In the genomic region with DNA sequence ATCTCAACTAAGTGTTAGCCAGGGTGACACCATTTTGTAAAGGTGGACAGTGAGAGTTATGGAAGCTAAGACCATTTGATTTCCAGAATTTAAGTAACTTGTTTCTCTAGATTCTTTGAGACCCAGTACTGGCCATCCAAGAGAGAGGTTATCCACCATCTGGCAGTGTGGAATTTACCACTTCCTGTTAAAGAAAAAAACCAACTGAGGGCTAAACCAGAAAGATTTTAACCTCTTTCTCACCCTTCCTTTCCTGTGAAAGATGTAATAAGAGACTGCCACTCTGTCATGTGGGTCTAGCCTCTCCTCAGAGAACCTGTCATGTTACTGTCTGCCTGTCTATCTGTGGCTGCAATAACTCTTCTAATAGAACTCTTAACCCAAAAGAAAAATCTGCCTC, we compare ENCODE assay signal across 14 mouse cellular contexts.
"Had no signal": no experiment of that assay in that cellular context is flagged by ENCODE, and none has a peak within 500 bp of the region (broad histone marks: within the 10 kb centered on the region; RNA-seq: fewer than 3 reads in every experiment).

No protein-coding gene starts in this region.

- H3K27ac ChIP-seq: limb, embryonic 12.5 days; liver, embryonic 13.5 days; lung, embryonic 15.5 days; midbrain, embryonic 10.5 days; midbrain, embryonic 15.5 days; stomach, embryonic 15.5 days had no signal

- H3K27me3 ChIP-seq: limb, embryonic 12.5 days; lung, embryonic 15.5 days; midbrain, embryonic 15.5 days; stomach, embryonic 15.5 days had no signal

- H3K4me2 ChIP-seq: limb, embryonic 12.5 days; liver, embryonic 13.5 days; lung, embryonic 15.5 days; midbrain, embryonic 15.5 days; stomach, embryonic 15.5 days had no signal

- H3K36me3 ChIP-seq: limb, embryonic 12.5 days; liver, embryonic 13.5 days; lung, embryonic 15.5 days; midbrain, embryonic 10.5 days; midbrain, embryonic 15.5 days; stomach, embryonic 15.5 days had no signal

- H3K4me1 ChIP-seq: liver, embryonic 13.5 days; midbrain, embryonic 15.5 days had no signal

- DNase-seq: kidney, postnatal 14 days; layer of hippocampus, postnatal 36 days; liver; liver, embryonic 13.5 days; liver, postnatal 0 days; lung, postnatal 14 days; right cerebral cortex, postnatal 14 days; thymus, adult 2 months; thymus, postnatal 4 days had no signal

- H3K9ac ChIP-seq: limb, embryonic 12.5 days; liver, embryonic 13.5 days; liver, postnatal 0 days; lung, embryonic 15.5 days; midbrain, embryonic 15.5 days; stomach, embryonic 15.5 days had no signal

- ATAC-seq: liver, postnatal 0 days; midbrain, embryonic 15.5 days had no signal

- H3K4me3 ChIP-seq: limb, embryonic 12.5 days; liver, embryonic 13.5 days; lung, embryonic 15.5 days; midbrain, embryonic 10.5 days; midbrain, embryonic 15.5 days; stomach, embryonic 15.5 days had no signal

- H3K9me3 ChIP-seq: limb, embryonic 12.5 days; liver, embryonic 13.5 days; lung, embryonic 15.5 days; midbrain, embryonic 10.5 days; midbrain, embryonic 15.5 days; stomach, embryonic 15.5 days had no signal
